Comparison of ENCODE assay signal across 18 mouse cellular contexts in the genomic region with DNA sequence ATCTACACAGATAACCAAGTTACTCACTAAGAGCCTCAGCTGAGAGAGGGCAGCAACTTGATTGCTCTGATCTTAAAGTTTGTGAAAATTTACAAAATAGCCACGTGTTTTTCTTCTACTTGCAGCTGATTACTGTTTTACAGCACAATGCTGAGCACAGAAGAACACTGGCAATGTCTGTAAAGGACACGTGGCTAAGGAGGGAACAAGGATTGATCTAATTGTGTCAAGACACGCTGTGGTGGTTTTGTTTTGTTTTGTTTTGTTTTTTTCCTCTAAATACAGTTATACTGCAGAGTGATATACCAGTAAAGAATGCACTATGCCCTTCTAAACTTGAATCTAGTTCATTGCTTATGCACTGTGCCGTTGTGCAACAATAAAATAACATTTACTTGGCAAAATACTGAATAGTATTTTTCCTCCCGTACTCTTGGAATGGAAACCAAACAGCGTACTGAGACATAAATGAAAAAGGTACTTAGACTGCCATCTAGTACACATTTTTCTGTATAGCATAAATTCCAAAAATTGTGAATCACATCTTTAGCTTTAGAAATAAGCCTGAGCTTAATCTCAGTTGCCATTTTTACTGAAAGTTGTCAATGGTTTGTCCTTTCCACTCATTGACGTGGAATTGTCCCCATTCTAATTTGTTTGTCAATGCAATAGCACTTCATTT.
A peak's percentile ranks its signal among the peaks of the same experiment; 100 is the strongest.
DNase-seq lines count a peak whose midpoint lies in the region; ATAC-seq lines count a peak whose summit lies in the region.
"Had no signal": no experiment of that assay in that cellular context is flagged by ENCODE, and none has a peak within 500 bp of the region (broad histone marks: within the 10 kb centered on the region; RNA-seq: fewer than 3 reads in every experiment).

No protein-coding gene starts in this region.

- DNase-seq in frontal cortex, postnatal 14 days (ENCODE audit: low spot score in 2 of 2) = no peak
- peak; percentile 7 for DNase-seq in midbrain, embryonic 14.5 days
- DNase-seq in brain, adult 2 months (ENCODE audit: low read depth, low spot score) = peak; percentile 43
- no peak for DNase-seq in kidney, adult 11 months
- DNase-seq: adrenal gland, adult 8-10 months; cerebellum, adult 9-10 months; cerebellum, postnatal 36 days; gastrocnemius, adult 2 months; gastrocnemius, postnatal 25 days had no signal

- H3K4me2 ChIP-seq in midbrain, embryonic 14.5 days (ENCODE audit: low read length) = no peak overlapping the region
- H3K4me2 ChIP-seq in midbrain, embryonic 16.5 days (ENCODE audit: low read length) = no peak overlapping the region
- H3K4me2 ChIP-seq: embryonic facial prominence, embryonic 13.5 days; forebrain, embryonic 15.5 days; heart, embryonic 12.5 days; hindbrain, embryonic 15.5 days had no signal

- 74% methylated on average over 7 of the region's 7 CpGs for WGBS in midbrain, embryonic 14.5 days
- 65% methylated on average over 7 of the region's 7 CpGs for WGBS in midbrain, embryonic 16.5 days

- ATAC-seq in frontal cortex, adult (ENCODE audit: low TSS enrichment) = peak; percentile 97
- ATAC-seq in midbrain, embryonic 14.5 days (ENCODE audit: low FRiP score, low TSS enrichment) = no peak
- ATAC-seq in midbrain, embryonic 16.5 days = no peak
- ATAC-seq: forebrain, embryonic 15.5 days; inflammation-experienced regulatory T-cells, adult 6 months; intestine, postnatal 0 days had no signal

- no peak overlapping the region for H3K27ac ChIP-seq in midbrain, embryonic 14.5 days (replicated peaks; ENCODE audit: low read depth, low read length)
- H3K27ac ChIP-seq in midbrain, embryonic 16.5 days (ENCODE audit: low read length) = no peak overlapping the region
- H3K27ac ChIP-seq: embryonic facial prominence, embryonic 13.5 days; forebrain, embryonic 15.5 days; gastrocnemius, adult 2 months; hindbrain, embryonic 10.5 days; hindbrain, embryonic 15.5 days had no signal

- H3K9me3 ChIP-seq in midbrain, embryonic 14.5 days (ENCODE audit: control insufficient read depth, low read length) = no peaks in the 10 kb centered on the region
- H3K9me3 ChIP-seq in midbrain, embryonic 16.5 days (replicated peaks; ENCODE audit: control insufficient read depth, low read length, poor library complexity, severe bottlenecking) = no peaks in the 10 kb centered on the region
- H3K9me3 ChIP-seq: embryonic facial prominence, embryonic 13.5 days; forebrain, embryonic 15.5 days; hindbrain, embryonic 10.5 days; hindbrain, embryonic 15.5 days had no signal

- H3K4me3 ChIP-seq in midbrain, embryonic 14.5 days (replicated peaks; ENCODE audit: low read depth, low read length) = no peak overlapping the region
- H3K4me3 ChIP-seq in midbrain, embryonic 16.5 days (ENCODE audit: low read depth, low read length) = no peak overlapping the region
- H3K4me3 ChIP-seq: embryonic facial prominence, embryonic 13.5 days; forebrain, embryonic 15.5 days; gastrocnemius, adult 2 months; heart, embryonic 12.5 days; hindbrain, embryonic 10.5 days; hindbrain, embryonic 15.5 days had no signal

- no peaks in the 10 kb centered on the region for H3K36me3 ChIP-seq in midbrain, embryonic 14.5 days (ENCODE audit: control insufficient read depth, insufficient read depth, low read length)
- no peaks in the 10 kb centered on the region for H3K36me3 ChIP-seq in midbrain, embryonic 16.5 days (ENCODE audit: control insufficient read depth, insufficient read depth, low read length)
- H3K36me3 ChIP-seq: embryonic facial prominence, embryonic 13.5 days; forebrain, embryonic 15.5 days; heart, embryonic 12.5 days; hindbrain, embryonic 10.5 days; hindbrain, embryonic 15.5 days had no signal

- H3K9ac ChIP-seq in midbrain, embryonic 14.5 days (replicated peaks; ENCODE audit: low read length) = no peak overlapping the region
- no peak overlapping the region for H3K9ac ChIP-seq in midbrain, embryonic 16.5 days (ENCODE audit: low read depth, low read length)
- H3K9ac ChIP-seq: embryonic facial prominence, embryonic 13.5 days; forebrain, embryonic 15.5 days; heart, embryonic 12.5 days; hindbrain, embryonic 15.5 days had no signal

- no peaks in the 10 kb centered on the region for H3K4me1 ChIP-seq in midbrain, embryonic 14.5 days (ENCODE audit: control insufficient read depth, insufficient read depth, low read length)
- no peaks in the 10 kb centered on the region for H3K4me1 ChIP-seq in midbrain, embryonic 16.5 days (ENCODE audit: control insufficient read depth, insufficient read depth, low read length)
- H3K4me1 ChIP-seq: embryonic facial prominence, embryonic 13.5 days; forebrain, embryonic 15.5 days; heart, embryonic 12.5 days; hindbrain, embryonic 10.5 days; hindbrain, embryonic 15.5 days had no signal

- no peaks in the 10 kb centered on the region for H3K27me3 ChIP-seq in midbrain, embryonic 14.5 days (ENCODE audit: control insufficient read depth, insufficient read depth, low read length)
- no peaks in the 10 kb centered on the region for H3K27me3 ChIP-seq in midbrain, embryonic 16.5 days (ENCODE audit: control insufficient read depth, insufficient read depth, low read depth, low read length)
- H3K27me3 ChIP-seq: embryonic facial prominence, embryonic 13.5 days; forebrain, embryonic 15.5 days; heart, embryonic 12.5 days; hindbrain, embryonic 15.5 days had no signal

Comparison
In these comparisons a context has a peak if more than half of its experiments do, and no peak if none do; other contexts are left out.
1. DNase-seq: peak in midbrain, embryonic 14.5 days (single experiment) and brain, adult 2 months (single experiment); none in frontal cortex, postnatal 14 days (0 of 2) and kidney, adult 11 months (single experiment).